Mouse (Mus musculus) CH12.LX (cell line): Measurements from ENCODE around the gene Gm20388.

Source experiments
- CTCF ChIP-seq, 2 experiments: IDR thresholded peaks in 1 of 2; conservative IDR thresholded peaks in 1 of 2; 2 replicates each; pipeline ENCODE4 v1.5.1; 2011 to 2012; ENCODE audit warnings: low read depth in 2 of 2, low read length in 2 of 2, improper control_type of control experiment in 1 of 2, inconsistent platforms in 1 of 2, mild to moderate bottlenecking in 1 of 2, moderate library complexity in 1 of 2
- E2F4 ChIP-seq: IDR thresholded peaks from 2 replicates; pipeline ENCODE4 v1.6.1; 2011; ENCODE audit warnings: low read depth, low read length, improper control_type of control experiment; ENCODE audit not compliant: insufficient replicate concordance
- EP300 ChIP-seq: IDR thresholded peaks from 2 replicates; pipeline ENCODE4 v1.6.1; 2011; ENCODE audit warnings: low read length, improper control_type of control experiment
- MAFK ChIP-seq: IDR thresholded peaks from 2 replicates; pipeline ENCODE4 v1.6.1; 2011; ENCODE audit warnings: low read length, improper control_type of control experiment; ENCODE audit not compliant: insufficient replicate concordance
- RCOR1 ChIP-seq: conservative IDR thresholded peaks from 2 replicates; pipeline ENCODE4 v1.6.1; 2012; ENCODE audit warnings: low read depth, mild to moderate bottlenecking, inconsistent platforms, low read length, improper control_type of control experiment
- SIN3A ChIP-seq: IDR thresholded peaks from 2 replicates; pipeline ENCODE4 v1.6.1; 2012; ENCODE audit warnings: low read length, improper control_type of control experiment, inconsistent platforms
- TBP ChIP-seq: conservative IDR thresholded peaks from 2 replicates; pipeline ENCODE4 v1.6.1; 2011; ENCODE audit warnings: low read depth, low read length, improper control_type of control experiment
- USF2 ChIP-seq: conservative IDR thresholded peaks from 2 replicates; pipeline ENCODE4 v1.6.1; 2011; ENCODE audit warnings: low read depth, low read length, improper control_type of control experiment

GRCm38 (mm10) chr8:122112264-122112965 is 2201.8 kb downstream of the Gm20388 start:
- TF ChIP-seq MAFK = no peak
- TF ChIP-seq USF2 = no peak
- TF ChIP-seq CTCF (conservative IDR thresholded peaks at IDR 0.05 in 1 of 2, IDR thresholded peaks at IDR 0.05 in 1 of 2; ENCODE audit: low read depth in 2 of 2, low read length in 2 of 2) = no peak
- TF ChIP-seq E2F4 = no peak
- no peak; the same call in 1 of the 2 replicates for TF ChIP-seq EP300
- TF ChIP-seq RCOR1 = no peak
- no peak for TF ChIP-seq SIN3A
- no peak for TF ChIP-seq TBP
